Mouse (Mus musculus) retina, embryonic 14.5 days (tissue): ENCODE data around the gene Nudt3.
"Not testable (repeated sequence)": the region's sequence is repeated elsewhere in the genome, so short reads cannot be mapped to it uniquely, and the experiment has no call there.

ENCODE experiments used
- DNase-seq: peaks from one replicate; pipeline ENCODE4 v3.0.0-alpha.2; 2015; ENCODE audit warnings: low spot score

The Nudt3 gene

GRCm38 (mm10) chr17:27635575-27635903 is 12.2 kb upstream of the Nudt3 start:
- not testable (repeated sequence) for DNase-seq

GRCm38 (mm10) chr17:27634871-27635574 is 11.7 kb upstream of the Nudt3 start, which contains the start of gene RPS10-NUDT3:
TSS of gene RPS10-NUDT3 (minus strand) at chr17:27635222.
- peak; percentile 94 for DNase-seq

GRCm38 (mm10) chr17:27629249-27630020 is 6.1 kb upstream of the Nudt3 start:
- peak; percentile 93 for DNase-seq

GRCm38 (mm10) chr17:27628376-27628775 is 5.1 kb upstream of the Nudt3 start:
- DNase-seq: no peak

GRCm38 (mm10) chr17:27627451-27627850 is 4.2 kb upstream of the Nudt3 start:
- DNase-seq: no peak

GRCm38 (mm10) chr17:27626681-27627080 is 3.4 kb upstream of the Nudt3 start:
- DNase-seq: peak; percentile 39

GRCm38 (mm10) chr17:27625455-27626251 is 2.4 kb upstream of the Nudt3 start:
- DNase-seq: no peak

GRCm38 (mm10) chr17:27622611-27623359 is 510 bp downstream of the Nudt3 start:
- peak; percentile 73 for DNase-seq

GRCm38 (mm10) chr17:27621705-27622531 is 1.4 kb downstream of the Nudt3 start:
- peak; percentile 43 for DNase-seq

- no peak for DNase-seq
These were observed 2.1 kb downstream of the Nudt3 start for GRCm38 (mm10) chr17:27621161-27621560.

GRCm38 (mm10) chr17:27615388-27615787 is 7.9 kb downstream of the Nudt3 start:
- no peak for DNase-seq

- no peak for DNase-seq
These were observed 10.3 kb downstream of the Nudt3 start for GRCm38 (mm10) chr17:27613016-27613415.

- no peak for DNase-seq
These were observed 11.3 kb downstream of the Nudt3 start for GRCm38 (mm10) chr17:27611994-27612393.

- DNase-seq: no peak
These were observed 11.8 kb downstream of the Nudt3 start for GRCm38 (mm10) chr17:27611519-27611884.

GRCm38 (mm10) chr17:27610679-27611518 is 12.4 kb downstream of the Nudt3 start:
- DNase-seq: no peak

GRCm38 (mm10) chr17:27609576-27609975 is 13.7 kb downstream of the Nudt3 start:
- DNase-seq: no peak

- no peak for DNase-seq
These were observed 19.6 kb downstream of the Nudt3 start for GRCm38 (mm10) chr17:27603522-27604234.

- DNase-seq: no peak
These were observed 20.3 kb downstream of the Nudt3 start for GRCm38 (mm10) chr17:27603036-27603435.

- no peak for DNase-seq
These were observed 22.4 kb downstream of the Nudt3 start for GRCm38 (mm10) chr17:27600869-27601268.
